Mouse (Mus musculus) T-cell, adult 2 months (primary cell): Measurements from ENCODE around the gene Ms4a14.
"Not testable (repeated sequence)": the region's sequence is repeated elsewhere in the genome, so short reads cannot be mapped to it uniquely, and the experiment has no call there.

ENCODE experiments used
- DNase-seq: peaks from one replicate; pipeline ENCODE4 v3.0.0; 2022; ENCODE audit warnings: low spot score

The Ms4a14 gene

DNA sequence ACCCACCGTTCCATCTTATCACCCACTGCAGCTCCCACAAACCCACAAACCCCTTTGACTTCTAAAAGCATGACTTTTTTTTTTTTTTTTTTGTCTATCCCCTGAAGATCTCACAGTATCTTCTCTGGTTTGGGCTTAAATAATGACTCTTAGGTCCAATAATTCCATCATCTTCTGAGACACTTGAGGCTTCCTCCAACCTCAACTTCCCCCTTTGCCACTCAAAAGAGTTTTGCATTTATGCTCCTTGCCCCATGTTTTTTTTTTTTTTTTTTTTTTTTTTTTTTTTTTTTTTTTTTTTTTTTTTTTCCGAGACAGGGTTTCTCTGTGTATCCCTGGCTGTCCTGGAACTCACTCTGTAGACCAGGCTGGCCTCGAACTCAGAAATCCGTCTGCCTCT, 51.3 kb downstream of the Ms4a14 start:
- DNase-seq, result not testable (repeated sequence)

DNA sequence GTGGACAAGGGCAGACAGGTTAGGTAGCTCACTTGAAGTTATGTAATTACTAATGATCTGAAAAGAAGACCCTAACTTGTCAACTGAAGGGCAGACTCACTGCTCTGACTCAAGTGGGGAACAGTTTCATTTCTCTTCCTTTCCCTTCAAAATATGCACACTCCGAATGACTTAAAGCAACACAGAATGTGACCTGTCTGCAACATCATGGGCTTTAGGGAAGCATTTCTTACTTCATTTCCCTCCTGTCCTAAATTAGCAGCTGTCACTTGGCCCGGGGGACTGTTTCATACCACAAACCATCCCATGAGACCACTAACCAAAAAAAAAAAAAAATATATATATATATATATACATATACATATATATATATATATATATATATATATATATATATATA, 52.7 kb downstream of the Ms4a14 start:
- DNase-seq, result no peak
